Mouse (Mus musculus): Measurements from ENCODE around the gene Psapl1.
A peak's percentile ranks its signal among the peaks of the same experiment; 100 is the strongest.

Gene Psapl1

GRCm38 (mm10) chr5:36203916-36204315 is at the start of gene Psapl1:
Gene Psapl1 (plus strand): TSS chr5:36204021.
- DNase-seq (ENCODE audit: low read depth), result no peak

- DNase-seq (ENCODE audit: low read depth), result no peak
These were observed 48.8 kb upstream of the Psapl1 start for GRCm38 (mm10) chr5:36154879-36155485.

GRCm38 (mm10) chr5:36165424-36166302 is 38.2 kb upstream of the Psapl1 start:
- DNase-seq (ENCODE audit: low read depth), result no peak

DNA sequence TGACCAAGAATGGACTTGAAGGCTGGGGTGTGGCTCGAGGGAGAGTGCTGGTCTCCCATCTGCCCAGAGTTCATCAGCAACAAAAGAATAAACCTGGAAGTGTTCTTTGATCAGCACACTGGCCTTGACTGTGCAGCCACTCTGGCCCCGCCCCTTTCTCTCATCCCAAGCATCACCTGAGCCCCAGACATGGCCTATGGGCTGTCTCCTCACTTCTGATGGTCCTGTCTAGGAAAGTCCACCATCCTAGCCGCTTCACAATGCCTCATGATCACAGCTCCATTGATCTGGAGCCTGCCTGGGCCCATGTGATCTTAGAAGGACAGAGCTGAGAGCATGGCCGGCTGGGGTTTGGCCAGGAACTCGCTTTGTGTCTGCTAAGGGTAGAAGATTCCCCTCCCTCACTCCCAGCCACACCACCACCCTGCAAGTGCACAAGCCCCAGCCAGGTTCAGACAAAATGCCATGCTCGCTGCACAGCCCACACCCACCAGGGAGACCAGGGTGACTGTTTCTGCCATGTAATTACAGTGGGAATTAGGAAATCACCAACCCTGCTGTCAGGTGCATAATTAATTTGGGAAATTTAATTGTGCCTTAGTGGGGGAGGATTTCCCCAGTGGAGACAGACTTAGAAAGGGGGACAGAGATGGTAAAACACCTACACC is 37.3 kb upstream of the Psapl1 start:
- DNase-seq (ENCODE audit: low read depth), result no peak

GRCm38 (mm10) chr5:36168963-36169650 is 34.7 kb upstream of the Psapl1 start:
- DNase-seq (ENCODE audit: low read depth), result no peak

- no peak for DNase-seq (ENCODE audit: low read depth)
These were observed 29.2 kb upstream of the Psapl1 start for GRCm38 (mm10) chr5:36174569-36175115.

GRCm38 (mm10) chr5:36176409-36176808 is 27.4 kb upstream of the Psapl1 start:
- no peak for DNase-seq (ENCODE audit: low read depth)

GRCm38 (mm10) chr5:36176873-36177272 is 26.9 kb upstream of the Psapl1 start:
- no peak for DNase-seq (ENCODE audit: low read depth)

DNA sequence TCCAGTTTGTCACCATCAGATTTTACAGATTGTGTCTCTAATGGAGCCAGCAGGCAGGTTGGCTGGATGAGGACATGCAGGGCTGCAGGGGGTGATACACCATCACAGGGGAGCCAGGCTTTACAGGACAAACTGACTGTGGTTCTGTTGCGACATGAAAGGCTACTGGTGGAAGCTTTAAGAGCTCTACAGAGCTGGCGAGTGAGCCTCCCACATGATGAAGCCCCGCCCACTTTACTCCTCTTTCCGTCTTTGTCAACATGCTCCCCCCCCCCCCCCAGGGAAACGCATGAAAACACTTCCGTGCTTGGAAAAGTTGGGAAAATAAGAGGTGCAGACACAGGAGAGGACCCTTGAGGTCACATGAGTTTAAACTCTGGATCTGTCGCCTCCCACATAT is 25.6 kb upstream of the Psapl1 start:
- DNase-seq (ENCODE audit: low read depth), result no peak

GRCm38 (mm10) chr5:36178785-36179184 is 25.0 kb upstream of the Psapl1 start:
- no peak for DNase-seq (ENCODE audit: low read depth)

DNA sequence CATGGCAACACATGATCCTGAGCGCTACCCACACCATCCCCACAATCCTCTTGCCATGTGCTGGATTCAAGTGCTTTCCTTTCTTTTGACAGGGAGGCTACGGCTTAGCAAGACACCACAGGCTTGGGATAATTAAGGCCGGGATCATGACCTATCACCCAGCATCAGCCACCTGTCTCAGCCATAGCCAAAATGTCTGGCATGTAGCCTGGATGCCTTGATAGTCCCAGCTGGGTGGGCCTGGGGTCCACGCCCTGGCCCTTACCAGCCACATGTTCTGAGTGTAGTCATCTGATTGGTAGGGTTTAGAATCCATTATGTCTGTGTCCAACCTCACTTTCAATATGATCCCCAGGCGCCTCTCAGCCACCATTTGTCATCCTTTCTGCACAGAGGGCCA is 24.1 kb upstream of the Psapl1 start:
- no peak for DNase-seq (ENCODE audit: low read depth)

DNA sequence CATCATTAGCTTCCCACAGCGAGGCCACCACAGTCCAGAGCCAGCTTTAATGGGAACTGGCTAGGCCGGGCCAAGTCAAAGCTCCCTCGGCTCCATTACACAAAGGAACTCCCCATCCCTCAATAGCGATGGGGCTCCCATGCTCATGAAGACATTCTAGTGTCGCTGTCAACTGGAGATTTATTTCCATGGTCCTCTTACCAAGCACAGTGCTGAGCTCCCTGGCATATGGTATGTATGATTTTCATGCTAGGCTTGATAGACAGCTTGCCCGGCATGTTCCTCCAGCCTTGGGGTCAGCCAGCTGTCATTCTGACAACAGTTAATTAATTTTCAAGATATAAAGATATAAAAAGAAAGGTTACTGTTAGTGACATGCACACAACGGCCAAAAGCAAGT is 21.5 kb upstream of the Psapl1 start:
- no peak for DNase-seq (ENCODE audit: low read depth)

- DNase-seq (ENCODE audit: low read depth), result no peak
These were observed 17.3 kb upstream of the Psapl1 start for GRCm38 (mm10) chr5:36186294-36187053.

- peak; percentile 79 for DNase-seq (ENCODE audit: low read depth)
These were observed 15.5 kb upstream of the Psapl1 start for GRCm38 (mm10) chr5:36188310-36188709.

DNA sequence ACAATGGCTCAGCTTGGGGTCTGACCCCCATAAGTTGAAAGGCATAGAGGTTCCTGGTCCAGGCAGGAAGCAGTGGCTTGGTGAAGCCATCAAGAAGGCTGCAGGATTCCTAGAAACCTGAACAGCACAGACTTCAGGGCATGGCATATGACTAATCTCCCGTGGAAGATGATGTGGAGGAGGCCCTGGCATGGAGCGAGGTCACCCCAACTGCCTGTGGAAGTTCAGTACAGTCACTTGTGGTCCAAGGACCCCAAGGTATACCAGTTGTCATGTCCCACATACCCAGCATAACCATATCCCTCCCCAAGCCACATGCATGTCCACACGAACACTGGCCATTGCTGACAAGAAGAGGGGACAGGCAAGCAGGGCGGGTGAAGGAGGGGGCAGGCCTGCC is 12.5 kb upstream of the Psapl1 start:
- DNase-seq (ENCODE audit: low read depth), result no peak

- no peak for DNase-seq (ENCODE audit: low read depth)
These were observed 11.9 kb upstream of the Psapl1 start for GRCm38 (mm10) chr5:36191876-36192275.

- no peak for DNase-seq (ENCODE audit: low read depth)
These were observed 11.1 kb upstream of the Psapl1 start for GRCm38 (mm10) chr5:36192677-36193076.

GRCm38 (mm10) chr5:36194631-36195030 is 9.2 kb upstream of the Psapl1 start:
- DNase-seq (ENCODE audit: low read depth), result no peak

GRCm38 (mm10) chr5:36195436-36195835 is 8.4 kb upstream of the Psapl1 start:
- DNase-seq (ENCODE audit: low read depth), result no peak

DNA sequence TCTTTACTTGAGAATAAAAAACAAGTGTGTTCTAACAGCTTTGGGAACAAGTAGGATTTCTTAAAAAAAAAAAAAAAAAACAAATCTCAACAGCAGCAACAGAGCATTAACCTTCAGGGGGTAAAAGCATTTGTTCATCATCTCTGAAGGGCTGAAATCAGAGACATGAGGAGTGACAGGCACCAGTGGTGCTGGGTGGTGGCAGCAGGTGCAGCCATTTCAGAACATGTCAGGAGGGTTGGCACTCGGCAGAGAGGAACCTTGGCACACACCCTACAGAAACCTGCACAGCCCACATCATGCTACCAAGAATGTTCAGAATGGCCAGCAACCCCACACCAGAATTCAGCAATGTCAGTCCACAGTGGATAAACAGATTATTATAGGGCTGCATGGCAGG is 4.3 kb upstream of the Psapl1 start:
- no peak for DNase-seq (ENCODE audit: low read depth)

DNA sequence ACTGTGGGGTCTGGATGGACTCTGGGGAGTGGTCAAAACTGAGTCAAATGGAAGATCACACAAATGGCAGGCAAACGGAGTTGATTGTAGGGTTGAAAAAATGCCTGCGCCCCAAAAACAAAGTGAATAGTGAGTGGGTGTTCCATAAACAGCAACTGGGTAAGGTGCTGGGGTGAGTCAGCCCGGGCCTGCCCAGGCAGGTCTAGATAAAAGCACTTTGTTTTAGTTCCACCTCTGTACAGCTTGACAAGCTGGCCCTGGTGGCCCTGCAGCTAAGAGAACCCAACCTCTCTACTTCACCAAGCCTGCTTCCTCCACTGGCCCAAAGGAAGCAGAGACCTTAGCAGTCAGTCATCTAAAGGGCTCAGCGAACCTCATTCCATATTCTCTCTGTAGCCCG is 1.0 kb upstream of the Psapl1 start:
- no peak for DNase-seq (ENCODE audit: low read depth)
